Mouse (Mus musculus): ENCODE data around the gene Prps1l3.

Gene Prps1l3

DNA sequence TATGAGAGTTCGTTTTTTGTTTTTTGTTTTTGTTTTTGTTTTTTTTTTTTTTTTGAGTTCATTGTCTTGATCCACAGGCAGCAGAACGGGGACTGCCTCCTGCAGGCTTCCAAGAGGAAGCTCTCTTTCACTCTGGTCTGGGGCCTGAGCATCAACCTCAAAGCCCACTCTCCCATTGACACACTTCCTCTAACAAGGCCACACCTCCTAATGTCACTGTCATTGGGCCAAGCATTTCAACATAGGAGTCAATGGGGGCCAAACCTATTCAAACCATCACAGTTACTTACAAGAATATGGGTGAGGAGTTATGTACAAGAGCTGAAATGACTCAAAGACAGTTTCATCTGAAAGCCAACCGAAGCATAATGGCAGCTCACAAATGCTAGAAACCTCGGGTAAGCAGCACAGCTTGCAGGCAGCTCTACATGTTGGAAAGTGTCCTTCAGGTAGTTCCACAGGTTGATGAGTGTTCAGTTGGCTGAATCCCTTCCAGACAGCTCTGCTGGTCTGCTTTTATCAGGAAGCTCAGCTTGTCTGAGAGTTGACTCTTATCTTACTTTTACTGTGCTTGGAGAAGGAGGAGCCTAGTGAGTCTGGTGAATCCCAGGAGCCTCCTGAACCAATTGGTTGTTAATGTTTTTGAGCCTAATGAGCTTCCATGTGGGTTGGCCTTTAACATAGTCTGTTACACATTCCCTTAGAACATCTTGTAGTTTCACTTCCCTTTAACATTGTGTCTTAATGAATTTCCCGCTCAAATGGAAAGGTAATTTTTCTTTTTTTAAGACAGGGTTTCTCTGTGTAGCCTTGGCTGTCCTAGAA lies 13.7 kb downstream of the Prps1l3 start:
- DNase-seq: no peak

DNA sequence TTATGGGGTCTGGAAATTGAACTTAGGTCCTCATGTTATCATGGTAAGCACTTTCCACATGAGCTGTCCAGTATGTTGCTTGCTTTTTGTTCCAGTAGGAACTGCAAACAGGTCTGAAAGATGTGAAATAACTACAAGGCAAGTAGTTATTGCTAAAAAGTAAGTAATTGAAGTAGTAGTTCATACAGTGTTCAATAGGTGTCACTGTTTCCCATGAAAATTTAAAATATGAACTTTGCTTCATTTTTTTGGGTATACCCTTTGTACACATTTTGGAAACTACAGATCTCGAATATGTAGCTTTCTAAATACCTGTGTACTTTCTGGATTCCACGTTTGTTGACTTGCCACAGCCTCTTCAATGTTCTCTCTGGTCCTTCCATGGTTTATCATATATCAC lies 28.4 kb downstream of the Prps1l3 start:
- DNase-seq: no peak

DNA sequence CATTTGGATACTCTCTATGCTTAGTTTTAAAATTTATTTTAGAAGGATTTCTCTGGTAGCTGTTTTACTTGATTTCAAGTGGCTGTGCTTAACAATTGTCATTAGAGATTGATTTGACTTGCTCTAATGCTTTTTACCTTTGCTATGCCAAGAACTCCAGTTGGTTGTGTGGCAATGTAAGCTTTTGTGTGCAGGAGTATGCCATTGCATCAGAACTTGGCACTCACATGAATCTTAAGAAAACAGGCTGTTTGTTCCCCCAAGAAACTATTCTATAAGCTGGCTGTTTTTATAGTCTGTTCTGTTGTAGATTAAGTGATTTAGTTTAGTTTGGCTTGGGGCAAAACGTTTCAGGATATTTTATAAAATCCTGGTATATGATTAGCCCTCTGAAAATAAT lies 45.2 kb downstream of the Prps1l3 start:
- DNase-seq: no peak

DNA sequence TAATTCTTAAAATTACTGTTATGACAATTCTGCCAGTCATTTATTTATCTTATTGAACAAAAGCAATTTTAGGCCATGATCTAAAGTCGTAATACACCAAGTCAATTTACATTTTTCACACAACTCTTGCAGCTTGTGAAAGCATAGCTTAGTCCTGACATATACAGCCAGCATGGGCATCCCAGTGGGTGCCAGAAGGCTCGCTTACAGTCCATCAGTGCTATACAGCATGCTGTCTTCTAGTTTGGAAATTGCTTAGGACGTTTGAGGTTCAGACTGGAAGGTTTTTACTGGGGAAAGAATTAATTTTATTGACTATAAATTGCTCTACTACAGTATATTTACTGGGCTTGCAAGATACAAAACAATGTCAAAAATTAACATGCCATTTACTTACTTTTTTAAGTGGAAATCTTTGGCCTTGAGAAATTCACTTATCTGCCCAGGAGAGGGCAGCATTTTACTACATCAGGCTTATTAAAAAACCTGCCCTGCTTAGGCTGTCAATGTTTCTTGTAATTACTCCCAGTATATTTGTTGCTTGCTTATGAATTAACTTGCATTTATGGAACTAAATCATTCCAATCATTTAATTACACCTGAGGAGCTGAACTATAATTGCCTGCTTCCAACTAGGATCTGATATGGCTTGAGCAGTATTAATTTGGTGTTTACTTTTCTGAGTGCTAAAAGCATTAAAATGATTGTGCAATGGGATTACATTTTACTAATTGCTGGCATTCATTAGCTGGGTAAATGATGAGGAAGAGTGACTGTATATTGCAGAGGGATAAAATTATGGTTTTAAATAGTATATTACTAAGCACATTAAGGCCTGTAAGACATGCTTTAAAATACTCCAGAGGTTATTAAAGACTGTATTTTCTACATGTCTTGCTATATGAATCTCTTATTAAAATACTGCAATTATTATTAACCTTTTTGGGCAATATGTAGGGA lies 51.2 kb downstream of the Prps1l3 start:
- DNase-seq: no peak

DNA sequence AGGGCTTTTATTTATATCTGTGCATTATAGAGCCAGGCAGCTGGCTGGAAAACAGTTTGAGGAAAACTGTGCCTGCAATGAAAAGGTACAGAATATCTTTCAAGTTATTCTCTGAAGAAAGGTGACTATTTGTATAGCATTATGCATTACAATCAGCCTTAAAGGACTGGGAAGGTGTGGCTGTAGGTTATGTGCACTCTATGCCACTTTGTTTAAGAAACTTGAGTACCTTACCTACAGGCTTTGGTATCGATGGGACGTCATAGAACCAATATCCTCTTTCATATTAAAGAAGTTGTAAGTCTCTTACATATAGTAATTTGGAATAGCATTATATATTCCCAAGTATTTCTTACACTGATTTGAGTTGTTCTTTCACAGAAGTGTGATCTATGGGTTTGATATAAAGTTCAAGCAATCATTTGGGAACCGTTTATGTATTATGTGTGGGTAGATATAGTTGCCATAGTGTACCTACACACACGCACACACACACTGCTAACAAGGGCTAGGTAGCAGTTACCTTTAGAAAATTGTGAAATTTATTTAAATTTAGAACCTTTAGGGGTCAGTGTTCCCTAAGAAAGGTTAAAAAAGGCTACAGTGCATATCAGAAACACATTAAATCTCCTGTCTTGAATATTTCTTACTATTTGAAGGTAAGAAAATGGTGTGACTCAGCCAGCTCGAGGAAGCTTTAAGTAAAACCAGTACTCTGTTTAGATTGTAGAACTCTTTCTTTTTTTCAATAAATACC lies 55.3 kb downstream of the Prps1l3 start:
- no peak for DNase-seq

Data from cerebellum, adult 11 months (tissue).